Mouse (Mus musculus) activated CD4-positive, CD25-positive, alpha-beta regulatory T cell, adult 4 months (primary cell): Measurements from ENCODE around the gene Svs3a. TPM values are rescaled to one million over a fixed set of nuclear protein-coding genes. Genes with fewer than 3 reads are reported as not detected.
"Not testable (repeated sequence)": the region's sequence is repeated elsewhere in the genome, so short reads cannot be mapped to it uniquely, and the experiment has no call there.

Experiments
- ATAC-seq: one replicate; pipeline ENCODE4 v1.8.0; 2017
- polyA plus RNA-seq, 2 experiments: library from polyadenylated mRNA; unstranded; fragments of 100-300 nt; shearing (Covaris generic); gene quantifications; one replicate each; pipeline ENCODE4 v1.2.1; 2017

Gene Svs3a
- not detected for polyA plus RNA-seq

DNA sequence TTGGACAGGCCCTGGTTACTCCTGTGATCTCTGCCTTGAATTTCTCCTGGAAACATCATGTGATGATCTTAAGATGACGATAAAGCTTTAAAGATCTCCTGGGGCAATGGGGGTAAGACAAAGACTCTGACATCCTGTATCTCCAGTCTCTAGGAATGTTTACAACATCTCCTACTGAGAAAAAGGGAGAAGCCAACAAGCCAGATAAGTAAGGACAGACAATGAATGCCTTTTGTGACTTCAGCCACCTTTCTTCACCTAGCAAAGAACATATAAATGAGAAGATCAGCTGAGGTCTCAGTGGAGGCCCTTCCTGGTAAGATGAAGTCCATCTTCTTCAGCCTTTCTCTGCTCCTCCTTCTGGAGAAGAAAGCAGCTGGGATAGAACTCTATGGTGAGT is at the start of gene Svs3a:
Gene Svs3a, plus strand, starts transcription at position 301 of the 400 bp plus-strand sequence.
- ATAC-seq: not testable (repeated sequence)

DNA sequence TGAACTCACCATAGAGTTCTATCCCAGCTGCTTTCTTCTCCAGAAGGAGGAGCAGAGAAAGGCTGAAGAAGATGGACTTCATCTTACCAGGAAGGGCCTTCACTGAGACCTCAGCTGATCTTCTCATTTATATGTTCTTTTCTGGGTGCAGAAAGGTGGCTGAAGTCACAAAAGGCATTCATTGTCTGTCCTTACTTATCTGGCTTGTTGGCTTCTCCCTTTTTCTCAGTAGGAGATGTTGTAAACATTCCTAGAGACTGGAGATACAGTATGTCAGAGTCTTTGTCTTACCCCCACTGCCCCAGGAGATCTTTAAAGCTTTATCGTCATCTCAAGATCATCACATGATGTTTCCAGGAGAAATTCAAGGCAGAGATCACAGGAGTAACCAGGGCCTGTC is 32.5 kb upstream of the Svs3a start, which contains the start of gene Svs3b:
Gene Svs3b, minus strand, starts transcription at position 101 of the 400 bp plus-strand sequence.
- not testable (repeated sequence) for ATAC-seq

DNA sequence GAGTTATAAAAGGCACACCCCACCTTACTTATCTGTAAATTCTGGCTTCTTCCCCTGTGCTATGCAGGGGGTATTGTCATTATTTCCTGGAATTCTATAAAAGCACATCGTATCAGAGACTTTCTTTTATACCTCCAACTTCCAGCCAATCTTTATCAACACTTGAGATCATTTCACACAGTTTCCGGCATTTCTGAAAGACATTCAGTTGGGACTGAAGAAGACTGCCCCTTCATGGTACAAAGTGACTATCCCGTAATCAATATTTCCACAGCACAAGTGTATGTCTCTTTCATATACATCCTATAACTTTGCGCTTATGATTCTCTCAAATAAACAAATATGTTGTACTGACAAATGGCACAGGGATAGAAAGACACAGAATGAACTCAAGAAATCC is 10.7 kb upstream of the Svs3a start, which contains the start of gene Svs4:
Gene Svs4, minus strand, starts transcription at position 101 of the 400 bp plus-strand sequence.
- no peak for ATAC-seq

DNA sequence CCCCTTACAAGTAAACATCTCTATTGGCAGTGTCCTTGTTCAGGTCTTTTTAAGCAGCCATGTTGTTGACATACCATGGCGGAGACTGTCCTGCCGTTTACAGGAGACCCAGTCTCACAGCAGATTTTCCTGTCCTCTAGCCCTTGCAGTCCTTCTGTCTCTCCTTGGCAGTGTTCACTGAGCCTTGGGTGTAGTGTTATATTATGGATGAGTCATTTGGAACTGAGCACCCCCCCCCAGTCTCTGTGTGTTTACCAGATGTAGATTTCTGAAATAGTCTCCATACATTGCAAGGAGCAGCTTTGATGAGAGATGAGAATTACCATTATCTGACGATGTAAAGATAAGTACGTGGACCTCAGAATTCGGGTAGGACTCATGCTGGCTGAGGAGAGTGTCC is 23.5 kb downstream of the Svs3a start:
- ATAC-seq: no peak

DNA sequence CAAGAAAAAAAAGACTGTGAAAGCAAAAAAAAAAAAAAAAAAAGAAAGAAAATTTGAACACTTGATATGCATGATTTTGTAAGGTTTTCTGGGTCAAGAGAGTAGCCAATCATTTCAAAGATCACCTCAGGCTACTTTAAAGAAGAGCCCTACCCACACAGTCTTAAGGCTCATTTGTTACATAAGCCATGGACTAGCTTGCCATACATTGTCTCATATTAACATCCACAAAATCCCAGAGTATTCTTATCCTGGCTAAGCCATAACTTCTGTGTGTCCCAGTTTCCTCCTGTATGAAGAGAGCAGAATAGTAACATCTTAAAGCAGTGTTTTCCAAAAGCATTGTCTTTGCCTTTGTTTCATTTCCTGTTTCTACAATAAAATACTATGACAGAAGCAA is 26.4 kb downstream of the Svs3a start:
- ATAC-seq: not testable (repeated sequence)

DNA sequence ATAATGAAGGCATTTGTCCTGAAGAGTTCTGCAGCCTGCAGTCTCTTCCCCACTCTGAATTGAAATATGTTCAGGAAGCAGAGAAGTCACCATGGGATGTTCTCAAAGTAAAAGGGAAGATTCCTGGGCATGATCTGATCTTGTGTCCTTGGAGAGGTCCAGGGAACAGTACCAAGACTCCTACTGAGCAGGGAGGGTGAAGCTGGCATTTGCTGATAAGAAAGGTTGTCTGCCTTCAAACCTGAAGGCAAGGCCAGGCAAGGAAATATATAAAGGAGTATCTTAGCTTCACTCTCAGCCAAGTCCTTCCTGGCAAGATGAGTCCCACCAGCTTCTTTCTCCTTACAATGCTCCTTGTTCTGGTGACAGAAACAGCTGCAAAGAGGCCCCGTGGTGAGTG is 27.4 kb downstream of the Svs3a start, which contains the start of gene Svs6:
Gene Svs6, plus strand, starts transcription at position 301 of the 400 bp plus-strand sequence.
- ATAC-seq: not testable (repeated sequence)

DNA sequence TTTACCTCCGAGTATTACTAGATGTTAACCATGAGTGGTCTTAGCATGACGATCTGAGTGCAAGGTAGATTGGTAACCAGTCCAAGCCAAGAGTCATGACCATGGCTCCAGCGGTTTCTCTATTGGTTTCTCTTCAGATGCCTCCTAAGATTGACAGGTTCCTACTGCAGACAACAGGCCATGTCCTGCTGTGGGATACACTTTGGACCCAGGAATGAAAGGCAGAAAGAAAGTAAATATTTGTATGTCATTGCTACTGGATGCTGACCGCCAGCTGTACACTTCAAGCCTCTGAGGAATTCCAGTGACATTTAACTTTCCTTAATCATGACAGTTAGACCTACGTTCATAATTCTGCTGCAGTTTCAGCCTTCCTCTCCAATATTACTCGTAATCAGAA is 31.9 kb downstream of the Svs3a start:
- ATAC-seq: no peak

DNA sequence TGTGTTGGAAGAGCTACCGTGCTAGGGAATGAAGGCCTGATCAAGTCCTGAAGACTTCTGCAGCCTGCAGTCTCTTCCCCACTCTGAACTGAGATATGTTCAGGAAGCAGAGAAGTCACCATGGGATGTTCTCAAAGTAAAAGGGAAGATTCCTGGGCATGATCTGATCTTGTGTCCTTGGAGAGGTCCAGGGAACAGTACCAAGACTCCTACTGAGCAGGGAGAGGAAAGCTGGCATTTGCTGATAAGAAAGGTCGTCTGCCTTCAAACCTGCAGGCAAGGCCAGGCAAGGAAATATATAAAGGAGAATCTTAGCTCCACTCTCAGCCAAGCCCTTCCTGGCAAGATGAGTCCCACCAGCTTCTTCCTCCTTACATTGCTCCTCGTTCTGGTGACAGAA is 43.4 kb downstream of the Svs3a start, which contains the start of gene Svs5:
Gene Svs5, plus strand, starts transcription at position 301 of the 400 bp plus-strand sequence.
- ATAC-seq: not testable (repeated sequence)

Other genes starting within 250 kb of the Svs3a start
- gene Stk4, start 218.9 kb upstream of the Svs3a start, polyA plus RNA-seq: 100 to 1,000 TPM; 188 to 203 TPM
- 100 to 1,000 TPM; 109 to 114 TPM for gene Tomm34, start 218.1 kb upstream of the Svs3a start, polyA plus RNA-seq
- under 1 TPM in 1 of 2 experiments, not detected in 1; 0.12 TPM for gene Kcns1, start 118.2 kb upstream of the Svs3a start, polyA plus RNA-seq
- not detected for gene Wfdc5, start 106.5 kb upstream of the Svs3a start, polyA plus RNA-seq
- gene Wfdc12, start 98.7 kb upstream of the Svs3a start, polyA plus RNA-seq: not detected
- not detected for gene Wfdc15a, start 89.1 kb upstream of the Svs3a start, polyA plus RNA-seq
- not detected for gene Wfdc15b, start 67.6 kb upstream of the Svs3a start, polyA plus RNA-seq
- gene Svs2, start 50.8 kb upstream of the Svs3a start, polyA plus RNA-seq: not detected
- gene Svs3b, start 32.6 kb upstream of the Svs3a start, polyA plus RNA-seq: not detected
- gene Svs4, start 10.8 kb upstream of the Svs3a start, polyA plus RNA-seq: not detected
- not detected for gene Svs6, start 27.5 kb downstream of the Svs3a start, polyA plus RNA-seq
- gene Svs5, start 43.5 kb downstream of the Svs3a start, polyA plus RNA-seq: not detected
- 1 to 10 TPM; 3.4 to 4.2 TPM for gene Slpi, start 99.8 kb downstream of the Svs3a start, polyA plus RNA-seq
- not detected for gene Rbpjl, start 113.9 kb downstream of the Svs3a start, polyA plus RNA-seq
- gene Matn4, start 115.9 kb downstream of the Svs3a start, polyA plus RNA-seq: under 1 TPM in 1 of 2 experiments, not detected in 1; 0.32 TPM
- gene Sdc4, start 154.6 kb downstream of the Svs3a start, polyA plus RNA-seq: 10 to 100 TPM; 13.8 to 23.7 TPM
- 10 to 100 TPM; 29.7 to 33.4 TPM for gene Sys1, start 167.7 kb downstream of the Svs3a start, polyA plus RNA-seq
- gene Gm20458, start 171.7 kb downstream of the Svs3a start, polyA plus RNA-seq: 1 to 10 TPM in 1 of 2 experiments, not detected in 1; 3.7 TPM
- gene Trp53tg5, start 184.5 kb downstream of the Svs3a start, polyA plus RNA-seq: under 1 TPM in 1 of 2 experiments, not detected in 1; 0.37 TPM
- 1 to 10 TPM; 2.1 to 6.8 TPM for gene Dbndd2, start 196.8 kb downstream of the Svs3a start, polyA plus RNA-seq
- 10 to 100 TPM; 19.6 to 47.7 TPM for gene Pigt, start 208.3 kb downstream of the Svs3a start, polyA plus RNA-seq